Mouse (Mus musculus) mouse embryonic stem cell (cell line): Measurements from ENCODE around the gene Prkcsh.

Experiments
- in situ Hi-C, 2 experiments: fragments of 300-500 bp; cut with MboI; formaldehyde crosslinking; loops; 1 replicate in 1 of 2; 3 replicates in 1 of 2; pipeline ENCODE4 v1.14.3; 2019 to 2020; ENCODE audit warnings: low sequenced_read_pairs in 2 of 2, low pct_unique_long_range_greater_than_20kb in 1 of 2, mixed read lengths in 1 of 2; ENCODE audit not compliant: unreplicated experiment in 1 of 2

Prkcsh gene

GRCm38 (mm10) chr9:22061339-22061738, 58.7 kb downstream of the Prkcsh start:
- in situ Hi-C loops = no loop called here
